ENCODE assay signal across 16 mouse cellular contexts in genomic region chr5:35756020-35756419, GRCm38 (mm10). TPM values are rescaled to one million over a fixed set of nuclear protein-coding genes. Genes with fewer than 3 reads are reported as not detected.
DNase-seq lines count a peak whose midpoint lies in the region; ATAC-seq and TF ChIP-seq lines count a peak whose summit lies in the region.
"Had no signal": no experiment of that assay in that cellular context is flagged by ENCODE, and none has a peak within 500 bp of the region (broad histone marks: within the 10 kb centered on the region; RNA-seq: fewer than 3 reads in every experiment).

No protein-coding gene starts in this region.

- H3K36me3 ChIP-seq in hindbrain, postnatal 0 days (ENCODE audit: insufficient read depth, low read length), result no peaks in the 10 kb centered on the region
- no peaks in the 10 kb centered on the region for H3K36me3 ChIP-seq in hindbrain, embryonic 14.5 days (replicated peaks; ENCODE audit: control insufficient read depth, insufficient read depth)
- H3K36me3 ChIP-seq: embryonic facial prominence, embryonic 10.5 days; embryonic facial prominence, embryonic 13.5 days; forebrain, embryonic 12.5 days; forebrain, embryonic 15.5 days; heart, embryonic 12.5 days; hindbrain, embryonic 15.5 days had no signal

- no peak overlapping the region for H3K4me3 ChIP-seq in hindbrain, postnatal 0 days (ENCODE audit: low read length)
- H3K4me3 ChIP-seq in hindbrain, embryonic 14.5 days (replicated peaks; ENCODE audit: low read length), result no peak overlapping the region
- H3K4me3 ChIP-seq: embryonic facial prominence, embryonic 10.5 days; embryonic facial prominence, embryonic 13.5 days; erythroblast, embryonic 14.5 days; forebrain, embryonic 12.5 days; heart, embryonic 12.5 days had no signal

- 76% methylated on average over 4 of the region's 4 CpGs for WGBS in hindbrain, postnatal 0 days
- 80% methylated on average over 4 of the region's 4 CpGs for WGBS in hindbrain, embryonic 14.5 days

- H3K27ac ChIP-seq in hindbrain, postnatal 0 days, result peak overlapping the region; percentile 64; the same call in 1 of the 2 replicates
- H3K27ac ChIP-seq in hindbrain, embryonic 14.5 days, result no peak overlapping the region
- H3K27ac ChIP-seq: embryonic facial prominence, embryonic 10.5 days; embryonic facial prominence, embryonic 13.5 days; forebrain, embryonic 12.5 days had no signal

- H3K9ac ChIP-seq in hindbrain, postnatal 0 days (replicated peaks; ENCODE audit: low read length), result no peak overlapping the region
- H3K9ac ChIP-seq in hindbrain, embryonic 14.5 days, result no peak overlapping the region
- H3K9ac ChIP-seq: embryonic facial prominence, embryonic 13.5 days had no signal

- ATAC-seq in hindbrain, postnatal 0 days, result no peak
- ATAC-seq in hindbrain, embryonic 14.5 days (ENCODE audit: low FRiP score), result no peak
- ATAC-seq: forebrain, embryonic 15.5 days; inflammation-experienced regulatory T-cells, adult 6 months; intestine, embryonic 16.5 days had no signal

- no peak for TF ChIP-seq CTCF in hindbrain, postnatal 0 days (IDR thresholded peaks at IDR 0.05; ENCODE audit: low read depth)

- no peaks in the 10 kb centered on the region for H3K9me3 ChIP-seq in hindbrain, postnatal 0 days (ENCODE audit: low read length)
- no peaks in the 10 kb centered on the region for H3K9me3 ChIP-seq in hindbrain, embryonic 14.5 days (ENCODE audit: control insufficient read depth, low read length)
- H3K9me3 ChIP-seq: embryonic facial prominence, embryonic 10.5 days; embryonic facial prominence, embryonic 13.5 days; forebrain, embryonic 12.5 days; forebrain, embryonic 15.5 days; heart, embryonic 12.5 days; hindbrain, embryonic 15.5 days had no signal

- no peaks in the 10 kb centered on the region for H3K27me3 ChIP-seq in hindbrain, postnatal 0 days (ENCODE audit: insufficient read depth, low read length)
- peaks cover 23% of the 10 kb centered on the region for H3K27me3 ChIP-seq in hindbrain, embryonic 14.5 days (ENCODE audit: control insufficient read depth, insufficient read depth, low read length)

- H3K4me1 ChIP-seq in hindbrain, postnatal 0 days (ENCODE audit: insufficient read depth, low read length), result peaks cover 12% of the 10 kb centered on the region
- no peaks in the 10 kb centered on the region; the same call in 1 of the 2 replicates for H3K4me1 ChIP-seq in hindbrain, embryonic 14.5 days (replicated peaks; ENCODE audit: control insufficient read depth, insufficient read depth, low read length)

- H3K4me2 ChIP-seq in hindbrain, postnatal 0 days (ENCODE audit: low read depth, low read length), result no peak overlapping the region
- no peak overlapping the region for H3K4me2 ChIP-seq in hindbrain, embryonic 14.5 days (replicated peaks)
- H3K4me2 ChIP-seq: embryonic facial prominence, embryonic 13.5 days; heart, embryonic 12.5 days had no signal

- DNase-seq in cerebellum, adult 11 months, result peak; percentile 18
- DNase-seq in cerebellum, adult 18-20 months, result no peak
- DNase-seq in cerebellum, adult 9-11 months, result peak; percentile 56
- DNase-seq in cerebellum, postnatal 36 days, result no peak
- no peak for DNase-seq in hindbrain, postnatal 0 days (ENCODE audit: low spot score)
- DNase-seq in hindbrain, embryonic 14.5 days (ENCODE audit: low spot score), result no peak
- DNase-seq in naive thymus-derived CD4-positive, alpha-beta T cell, adult 2 months (ENCODE audit: low read depth), result peak; percentile 22

RNA-seq across cellular contexts. Expression of gene Ablim2, which starts 1.7 kb away (rescaled TPM):
- total RNA-seq in hindbrain, postnatal 0 days (2014; rRNA removed), result 35.7 and 44.6 TPM in 2 replicates
- 26.3 and 30.0 TPM in 2 replicates for polyA plus RNA-seq in hindbrain, postnatal 0 days (2015; fragmentation: Nextera tagmentation; extraction: Ambion mirVana)
- polyA plus RNA-seq in hindbrain, embryonic 14.5 days (2014; fragmentation: Nextera tagmentation; extraction: Ambion mirVana), result 19.9 and 22.3 TPM in 2 replicates
- polyA plus RNA-seq: erythroblast, embryonic 14.5 days had no signal

RNA-seq across cellular contexts. Expression of gene Sh3tc1, which starts 16.2 kb away (rescaled TPM):
- 2.8 and 4.1 TPM in 2 replicates for total RNA-seq in hindbrain, postnatal 0 days (2014; rRNA removed)
- polyA plus RNA-seq in hindbrain, postnatal 0 days (2015; fragmentation: Nextera tagmentation; extraction: Ambion mirVana), result 1.8 and 2.0 TPM in 2 replicates
- polyA plus RNA-seq in hindbrain, embryonic 14.5 days (2014; fragmentation: Nextera tagmentation; extraction: Ambion mirVana), result 2.5 and 3.0 TPM in 2 replicates

Comparison
In these comparisons a context has a peak if more than half of its experiments do, and no peak if none do; other contexts are left out.
1. DNase-seq: peak in cerebellum, adult 11 months (single experiment), cerebellum, adult 9-11 months (single experiment) and naive thymus-derived CD4-positive, alpha-beta T cell, adult 2 months (single experiment); none in cerebellum, adult 18-20 months (0 of 2), cerebellum, postnatal 36 days (0 of 2), hindbrain, postnatal 0 days (single experiment) and hindbrain, embryonic 14.5 days (single experiment).